Mouse (Mus musculus): ENCODE data around the gene Utp4.

Gene Utp4

DNA sequence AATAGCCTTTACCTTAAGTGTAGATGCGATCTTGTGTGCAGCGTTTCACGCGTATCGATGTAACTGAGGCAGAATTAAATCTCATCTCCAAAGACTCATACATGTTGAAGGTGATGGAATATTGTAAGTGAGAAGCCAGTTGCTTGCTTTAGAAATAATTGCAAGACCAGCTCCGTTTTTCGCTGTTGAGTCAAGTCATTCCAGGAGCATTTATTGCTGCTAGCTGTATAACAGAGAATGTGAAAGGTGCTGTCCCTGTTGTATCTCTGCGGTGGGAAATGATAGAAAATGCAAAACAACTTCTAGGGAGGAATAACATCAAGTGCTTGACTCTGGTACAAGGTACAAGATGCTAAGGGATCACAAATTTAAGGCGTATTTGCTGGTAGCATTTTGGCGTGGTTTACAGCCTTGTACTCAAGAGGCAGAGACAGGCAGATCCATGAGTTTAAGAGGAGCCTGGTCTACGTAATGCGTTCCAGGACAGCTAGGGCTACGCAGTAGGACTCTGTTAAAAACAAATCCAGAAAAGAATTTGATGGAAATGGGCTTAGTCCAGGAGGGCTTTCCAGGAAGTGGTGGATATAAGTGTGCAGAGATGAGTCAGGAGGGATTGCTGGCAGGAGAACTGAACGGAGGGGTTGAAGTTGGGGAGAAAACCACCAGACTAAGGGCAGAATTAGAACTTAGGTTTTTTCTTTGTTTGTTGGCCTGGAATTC, 43.8 kb downstream of the Utp4 start:
- no peak for DNase-seq

DNA sequence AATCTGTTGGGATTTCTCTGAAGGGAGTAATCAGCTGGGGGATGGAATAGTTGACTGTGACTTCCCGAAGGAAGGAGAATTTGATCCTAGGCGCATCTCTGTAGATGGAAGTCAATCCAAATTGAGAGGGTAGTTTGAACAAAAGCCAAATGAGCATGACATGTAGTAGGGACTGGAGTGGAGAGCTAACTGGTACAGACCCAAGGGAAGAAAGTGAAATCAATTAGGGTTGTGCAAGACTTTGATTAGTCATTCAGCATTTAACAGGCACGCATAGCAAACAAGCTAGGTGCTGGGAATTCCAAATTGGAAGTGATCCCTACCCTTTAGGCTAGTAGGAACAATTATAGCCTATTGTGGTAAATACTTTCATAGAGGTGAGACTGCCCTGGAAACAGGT, 48.4 kb downstream of the Utp4 start:
- DNase-seq = no peak

DNA sequence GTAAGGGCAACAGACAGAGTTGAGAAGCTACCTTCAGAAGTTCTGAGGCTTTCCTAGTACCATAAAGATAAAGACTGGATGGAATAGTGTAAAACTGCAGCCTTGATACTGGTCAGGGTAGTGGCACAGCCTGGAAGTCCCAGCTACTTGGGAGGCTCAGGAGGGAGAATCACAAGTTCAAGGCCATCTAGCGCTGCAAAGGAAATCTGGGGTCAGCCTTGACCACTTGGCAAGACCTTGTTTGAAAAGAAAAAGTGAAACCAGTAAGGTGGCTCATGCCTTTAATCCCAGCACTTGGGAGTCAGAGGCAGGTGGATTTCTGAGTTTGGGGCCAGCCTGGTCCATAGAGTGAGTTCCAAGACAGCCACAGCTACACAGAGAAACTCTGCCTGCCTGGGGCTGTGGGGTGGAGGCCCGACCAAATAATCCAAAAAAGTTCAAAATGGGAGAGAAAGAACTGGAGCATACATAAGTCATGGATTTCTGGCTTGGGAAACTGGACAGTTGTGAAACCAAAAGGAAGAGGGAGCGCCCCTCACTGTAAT, 50.5 kb downstream of the Utp4 start:
- no peak for DNase-seq

DNA sequence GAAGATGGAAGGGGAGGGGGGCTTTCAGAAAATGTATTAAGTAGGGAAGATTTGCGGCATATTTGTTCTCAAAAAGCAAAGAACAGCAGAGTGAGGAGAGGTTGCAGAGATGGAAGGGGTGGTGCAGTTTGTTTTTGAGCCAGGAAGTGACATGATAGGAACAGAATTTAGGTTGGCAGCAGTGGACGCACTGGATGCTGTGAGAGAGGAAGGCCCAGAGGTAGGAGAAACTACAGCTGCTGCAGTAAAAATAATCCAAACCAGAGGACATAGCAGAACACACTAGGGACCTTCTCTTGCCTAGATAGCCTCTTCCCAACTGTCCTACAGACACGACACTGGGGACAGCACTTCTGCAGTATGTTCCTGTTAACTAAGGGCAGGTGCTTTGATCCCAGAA, 51.3 kb downstream of the Utp4 start:
- no peak for DNase-seq

DNA sequence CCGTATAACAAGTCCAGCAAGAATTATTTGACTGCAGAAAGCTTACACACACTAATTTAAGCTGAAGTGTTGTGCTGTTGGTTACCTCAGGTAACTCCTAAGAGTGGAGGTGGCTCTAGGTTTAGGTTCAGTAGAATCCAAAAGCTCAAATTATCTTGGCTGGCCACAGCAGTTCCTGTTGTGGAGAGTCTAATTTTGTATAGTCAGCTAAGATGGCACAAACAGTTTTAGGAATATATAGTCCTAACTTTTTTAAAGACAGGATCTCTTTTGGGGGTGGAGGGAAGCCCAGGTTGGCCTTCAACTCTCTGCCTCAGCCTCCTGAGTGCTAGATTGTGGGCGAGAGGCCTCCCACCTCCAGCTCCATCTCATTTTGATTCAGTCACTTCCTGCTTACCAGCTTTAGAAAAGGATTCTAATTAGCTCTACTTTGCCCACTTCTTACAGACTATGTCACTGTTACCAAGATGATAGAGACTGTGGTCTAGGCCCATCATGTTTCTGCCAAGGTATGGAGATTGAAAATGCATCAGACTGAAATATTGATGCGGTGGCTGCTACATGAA, 55.3 kb downstream of the Utp4 start:
- no peak for DNase-seq

DNA sequence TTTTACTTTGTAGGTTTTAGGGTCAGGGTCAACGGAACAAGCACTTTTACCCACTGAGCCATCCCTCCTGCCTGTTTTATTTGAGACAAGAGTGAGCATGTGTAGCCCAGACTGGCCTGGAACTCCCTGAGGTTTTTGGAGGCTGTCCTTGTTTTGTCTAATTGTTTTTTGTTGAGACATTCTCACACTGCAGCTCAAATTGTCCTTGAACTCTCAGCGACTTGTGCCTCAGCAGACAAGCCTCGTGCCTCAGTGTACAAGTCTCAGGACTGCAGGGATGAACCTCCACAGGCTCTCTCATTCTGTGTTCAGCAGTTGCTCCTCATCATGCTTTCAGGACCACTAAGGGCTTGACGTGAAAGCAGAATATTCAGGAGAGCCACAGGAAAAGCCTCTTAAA, 58.3 kb downstream of the Utp4 start:
- DNase-seq = no peak

DNA sequence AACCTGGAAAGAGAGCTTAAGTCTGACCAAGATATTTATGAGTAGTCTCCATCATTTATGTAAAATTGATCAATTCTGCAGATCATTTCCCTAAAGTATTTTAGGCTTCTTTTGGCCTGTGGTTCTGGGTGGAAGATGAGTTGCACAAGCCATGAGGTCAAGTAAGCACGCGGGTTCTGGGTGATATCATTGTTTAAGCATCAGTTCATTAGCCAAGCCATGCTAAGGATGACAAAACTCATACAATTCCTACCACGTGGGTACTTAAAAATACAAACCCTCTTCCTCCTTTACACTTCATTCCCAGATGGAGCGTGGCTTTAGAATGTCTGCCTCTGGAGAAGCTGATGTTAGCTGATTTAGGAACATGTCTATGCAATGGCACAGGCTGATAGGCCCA, 60.1 kb downstream of the Utp4 start:
- DNase-seq = no peak

DNA sequence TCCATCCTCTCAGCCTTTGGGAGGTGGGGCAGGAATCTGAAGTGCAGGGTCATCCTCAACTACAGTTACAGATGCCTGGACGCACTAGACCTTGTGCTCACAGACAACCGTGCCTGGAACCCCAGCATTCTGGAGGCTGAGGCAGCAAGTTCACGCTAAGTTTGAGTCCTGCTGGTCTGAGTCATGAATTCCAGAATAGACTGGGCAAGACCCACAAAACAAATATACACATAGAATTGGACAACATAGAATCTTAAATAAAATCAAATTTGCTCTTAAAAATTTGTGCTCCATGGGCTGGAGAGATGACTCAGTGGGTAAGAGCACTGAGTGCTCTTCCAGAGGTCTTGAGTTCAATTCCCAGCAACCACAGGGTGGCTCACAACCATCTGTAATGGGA, 63.6 kb downstream of the Utp4 start:
- no peak for DNase-seq

DNA sequence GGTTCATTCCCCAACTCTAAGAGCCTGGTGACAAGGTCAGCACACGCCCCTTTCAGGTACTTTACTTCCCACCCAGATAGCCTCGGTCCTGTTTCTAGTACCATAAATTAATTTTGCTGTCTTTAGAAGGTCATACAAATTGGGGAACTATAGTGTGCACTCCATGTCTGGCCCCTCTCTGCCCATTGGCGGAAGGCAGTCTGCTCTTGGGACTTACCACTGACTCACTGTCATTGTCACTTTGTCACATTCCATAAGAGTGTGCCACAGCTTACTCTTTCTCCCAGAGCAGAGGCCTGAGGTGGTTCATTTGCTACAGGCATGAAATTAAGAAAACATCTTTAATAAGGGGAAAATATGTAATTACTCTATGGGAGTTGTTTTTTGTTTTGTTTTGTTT, 64.8 kb downstream of the Utp4 start:
- no peak for DNase-seq

DNA sequence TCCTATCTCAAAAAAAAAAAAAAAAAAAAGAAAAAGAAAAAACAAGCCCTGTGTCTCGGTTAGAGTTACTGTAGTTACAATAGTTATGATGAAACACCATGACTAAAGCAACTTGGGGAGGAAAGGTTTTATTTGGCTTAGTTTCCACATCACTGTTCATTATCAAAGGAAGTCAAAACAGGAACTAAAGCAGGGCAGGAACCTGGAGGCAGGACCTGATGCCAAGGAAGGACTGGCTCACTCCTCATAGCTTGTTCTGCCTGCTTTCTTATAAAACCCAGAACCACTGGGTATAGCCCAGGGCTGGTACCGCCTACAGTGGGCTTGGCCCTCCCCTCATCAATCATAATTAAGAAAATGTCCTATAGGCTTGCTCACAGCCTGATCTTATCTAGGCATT, 66.2 kb downstream of the Utp4 start:
- DNase-seq = no peak

DNA sequence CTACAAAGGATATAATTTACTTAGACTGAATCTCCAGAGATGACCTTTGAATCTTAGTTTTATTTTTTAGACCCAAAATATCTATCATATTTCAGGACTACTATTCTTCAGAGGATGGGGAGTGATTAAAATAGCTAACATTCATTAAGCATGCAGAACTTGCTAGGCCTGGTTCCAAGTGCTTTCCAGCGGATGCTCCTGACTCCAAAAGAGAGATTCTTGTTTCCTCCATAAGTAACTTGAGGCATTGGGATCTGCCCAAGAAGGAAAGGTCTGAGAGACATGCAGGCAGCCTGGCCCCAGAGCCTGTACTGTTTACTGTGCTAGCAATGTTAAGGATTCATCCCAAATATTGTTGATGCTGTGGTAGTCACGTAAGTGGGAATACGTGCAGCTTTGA, 68.9 kb downstream of the Utp4 start:
- no peak for DNase-seq

DNA sequence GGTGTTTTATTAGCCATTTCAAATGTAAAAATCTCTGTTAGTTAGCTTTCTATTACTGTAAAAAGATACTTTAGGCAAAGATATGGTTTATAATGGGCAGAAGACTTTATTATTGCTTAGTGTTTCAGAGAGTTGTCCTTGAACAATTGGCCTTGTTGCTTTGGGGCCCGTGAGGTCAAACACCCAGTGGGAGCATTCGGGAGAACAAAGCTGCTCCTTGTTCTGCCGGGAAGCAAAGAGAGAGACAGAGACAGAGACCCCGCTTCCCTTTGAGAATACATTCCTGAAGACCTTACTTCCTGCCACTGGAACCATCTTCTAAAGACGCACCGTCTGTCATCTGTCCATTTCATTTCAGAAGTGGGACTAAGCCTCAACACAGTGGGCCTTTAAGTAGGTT, 69.9 kb downstream of the Utp4 start:
- DNase-seq = no peak

DNA sequence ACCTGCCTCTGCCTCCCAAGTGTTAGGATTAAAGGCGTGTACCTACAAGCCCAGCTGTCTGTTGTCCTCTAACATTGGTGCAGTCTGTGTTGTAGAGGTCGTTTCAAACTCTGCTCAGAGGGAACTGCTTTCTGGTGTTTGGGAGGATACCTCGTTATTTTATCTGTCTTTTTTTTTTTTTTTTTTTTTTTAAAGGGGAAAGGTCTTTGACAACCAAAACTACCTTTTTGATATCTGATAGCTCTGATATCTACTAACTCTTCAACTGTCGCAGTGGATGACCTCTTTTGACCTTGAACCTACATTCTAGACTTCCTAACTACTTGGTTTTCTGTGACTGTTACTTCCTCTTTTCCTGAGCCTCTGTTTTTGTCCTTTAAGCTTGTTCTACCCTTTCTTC, 71.1 kb downstream of the Utp4 start:
- no peak for DNase-seq

DNA sequence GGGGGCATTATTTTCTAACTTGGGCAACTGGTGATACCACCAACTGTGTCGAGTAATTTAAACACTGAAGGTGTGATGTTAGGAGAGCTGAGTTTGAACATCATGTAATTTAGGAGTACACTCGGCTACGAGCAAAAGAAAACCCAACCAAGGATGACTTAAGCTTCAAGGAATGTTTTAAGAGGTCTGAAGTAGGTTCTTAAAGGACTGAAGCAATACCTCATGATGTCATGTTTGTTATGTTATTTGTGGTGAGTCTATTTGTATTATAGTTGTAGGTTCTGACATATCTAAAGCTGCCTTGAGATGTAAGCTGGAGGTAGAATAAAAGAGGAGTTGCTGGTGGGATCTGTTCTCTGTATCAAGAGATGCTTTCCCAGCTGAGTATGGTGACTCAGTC, 76.5 kb downstream of the Utp4 start:
- DNase-seq = no peak

DNA sequence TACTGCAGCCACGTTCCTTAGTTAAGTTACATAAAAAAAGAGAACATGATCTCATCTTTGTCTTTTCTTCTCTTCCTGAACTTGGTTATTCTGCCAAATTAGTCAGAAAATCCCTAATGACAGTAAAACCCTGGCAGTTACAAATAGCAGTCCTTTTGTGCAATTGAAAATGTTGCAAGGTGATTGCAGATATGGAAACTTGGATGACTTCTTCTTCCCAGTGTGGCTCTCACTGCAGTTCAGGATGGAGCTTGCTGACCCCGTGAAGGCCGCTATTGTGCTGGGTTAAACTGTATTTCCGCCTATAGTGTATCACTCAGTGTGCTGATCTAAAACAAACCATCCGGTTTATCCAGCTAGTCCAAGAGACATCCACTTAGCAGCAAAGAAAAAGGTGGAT, 78.5 kb downstream of the Utp4 start:
- no peak for DNase-seq

All from cerebellum, postnatal 25 days (tissue).